Mouse (Mus musculus) limb, embryonic 11.5 days (tissue): ENCODE measurements around the gene Gm6034. TPM values are rescaled to one million over a fixed set of nuclear protein-coding genes. Genes with fewer than 3 reads are reported as not detected.
"Not testable (repeated sequence)": the region's sequence is repeated elsewhere in the genome, so short reads cannot be mapped to it uniquely, and the experiment has no call there.

Experiments
- ATAC-seq: fragments of 200-750 bp; cut with Nextera tagmentation; 2 replicates; pipeline ENCODE4 v1.8.0; 2017; ENCODE audit warnings: low read depth; ENCODE audit not compliant: insufficient number of reproducible peaks, low FRiP score, low TSS enrichment
- DNase-seq: peaks from one replicate; pipeline ENCODE4 v3.0.0-alpha.2; 2015; ENCODE audit warnings: low spot score
- H3K27ac ChIP-seq: fragments of 300-500 bp; sonication (generic); replicated peaks from 2 replicates; pipeline ENCODE4 v1.5.1; 2014; ENCODE audit warnings: low read depth, mild to moderate bottlenecking, low read length
- H3K27me3 ChIP-seq: fragments of 300-500 bp; sonication (generic); 2 replicates; pipeline ENCODE4 v1.6.1; 2014; ENCODE audit warnings: mild to moderate bottlenecking, low read length, mixed read lengths; ENCODE audit not compliant: control insufficient read depth, insufficient read depth
- H3K36me3 ChIP-seq: fragments of 300-500 bp; sonication (generic); 2 replicates; pipeline ENCODE4 v1.6.1; 2014; ENCODE audit warnings: mild to moderate bottlenecking, low read length, moderate library complexity, mixed read lengths; ENCODE audit not compliant: control insufficient read depth, insufficient read depth
- H3K4me1 ChIP-seq: fragments of 300-500 bp; sonication (generic); 2 replicates; pipeline ENCODE4 v1.6.1; 2014; ENCODE audit warnings: low read length, mixed read lengths; ENCODE audit not compliant: control insufficient read depth, insufficient read depth
- H3K4me2 ChIP-seq: fragments of 300-500 bp; sonication (generic); 2 replicates; pipeline ENCODE4 v1.6.1; 2014; ENCODE audit warnings: low read depth, mild to moderate bottlenecking, moderate library complexity; ENCODE audit not compliant: severe bottlenecking
- H3K4me3 ChIP-seq: fragments of 300-500 bp; sonication (generic); 2 replicates; pipeline ENCODE4 v1.5.1; 2014; ENCODE audit warnings: low read depth, low read length
- H3K9ac ChIP-seq: fragments of 300-500 bp; sonication (generic); 2 replicates; pipeline ENCODE4 v1.6.1; 2014; ENCODE audit warnings: mild to moderate bottlenecking, low read length
- H3K9me3 ChIP-seq: fragments of 300-500 bp; sonication (generic); 2 replicates; pipeline ENCODE4 v1.6.1; 2016; ENCODE audit warnings: low read length; ENCODE audit not compliant: control insufficient read depth
- WGBS: fragments of 180-500 bp; shearing (Covaris S2); extraction: QIAGEN DNeasy Blood & Tissue Kit; methylation state at CpG from one replicate; pipeline ENCODE4 v1.1.7; 2014; 5-methylcytosine and 5-hydroxymethylcytosine counted together
- polyA plus RNA-seq: library from polyadenylated mRNA; unstranded; fragments of >200 nt; fragmentation: Nextera tagmentation; extraction: Ambion mirVana; gene quantifications from 2 replicates; pipeline ENCODE4 v1.2.1, GENCODE M21; 2014

Gene Gm6034
- polyA plus RNA-seq, 1 experiment from 2014 or later: not detected

- H3K27ac ChIP-seq, H3K9ac ChIP-seq, DNase-seq, ATAC-seq, H3K27me3 ChIP-seq, H3K36me3 ChIP-seq, H3K4me2 ChIP-seq, H3K9me3 ChIP-seq, H3K4me3 ChIP-seq, H3K4me1 ChIP-seq: not testable (repeated sequence)
- WGBS: 90% methylated on average over 11 of the region's 12 CpGs
Observed at GRCm38 (mm10) chr17:36102091-36102490, 59.3 kb downstream of the Gm6034 start.

Other genes with a start within 250 kb of the Gm6034 start
- gene Ier3, start 221.3 kb upstream of the Gm6034 start, polyA plus RNA-seq: 2.7 and 3.1 TPM in 2 replicates
- 47.1 and 47.8 TPM in 2 replicates for gene Flot1, start 219.7 kb upstream of the Gm6034 start, polyA plus RNA-seq
- 1,416 and 1,443 TPM in 2 replicates for gene Tubb5, start 204.7 kb upstream of the Gm6034 start, polyA plus RNA-seq
- 20.7 and 23.5 TPM in 2 replicates for gene Mdc1, start 201.4 kb upstream of the Gm6034 start, polyA plus RNA-seq
- 55.6 and 56.4 TPM in 2 replicates for gene Nrm, start 181.6 kb upstream of the Gm6034 start, polyA plus RNA-seq
- 22.9 and 25.6 TPM in 2 replicates for gene Ppp1r18, start 177.4 kb upstream of the Gm6034 start, polyA plus RNA-seq
- 46.5 and 51.2 TPM in 2 replicates for gene Dhx16, start 163.1 kb upstream of the Gm6034 start, polyA plus RNA-seq
- gene 2310061I04Rik, start 145.5 kb upstream of the Gm6034 start, polyA plus RNA-seq: 21.3 and 23.2 TPM in 2 replicates
- 128 and 138 TPM in 2 replicates for gene Atat1, start 132.9 kb upstream of the Gm6034 start, polyA plus RNA-seq
- gene Mrps18b, start 126.6 kb upstream of the Gm6034 start, polyA plus RNA-seq: 80.2 and 81.7 TPM in 2 replicates
- gene Ppp1r10, start 126.5 kb upstream of the Gm6034 start, polyA plus RNA-seq: 43.9 and 52.3 TPM in 2 replicates
- 120 and 121 TPM in 2 replicates for gene Abcf1, start 73.2 kb upstream of the Gm6034 start, polyA plus RNA-seq
- 40.8 and 42.9 TPM in 2 replicates for gene Gnl1, start 63.1 kb upstream of the Gm6034 start, polyA plus RNA-seq
- 41.7 and 42.3 TPM in 2 replicates for gene Prr3, start 62.7 kb upstream of the Gm6034 start, polyA plus RNA-seq
- gene H2-T24, start 22.4 kb upstream of the Gm6034 start, polyA plus RNA-seq: 2.3 and 2.6 TPM in 2 replicates
- gene H2-T23, start 10.1 kb upstream of the Gm6034 start, polyA plus RNA-seq: 2.5 and 2.6 TPM in 2 replicates
- gene H2-T22, start 214 bp upstream of the Gm6034 start, polyA plus RNA-seq: 10.2 and 13.7 TPM in 2 replicates
- not detected in 2 replicates for gene Gm11127, start 15.4 kb downstream of the Gm6034 start, polyA plus RNA-seq
- not detected in 2 replicates for gene Gm19684, start 78.7 kb downstream of the Gm6034 start, polyA plus RNA-seq
- not detected in 2 replicates for gene Gm7030, start 86.5 kb downstream of the Gm6034 start, polyA plus RNA-seq
- not detected in 2 replicates for gene Gm8909, start 125.6 kb downstream of the Gm6034 start, polyA plus RNA-seq
- gene H2-T3, start 147.3 kb downstream of the Gm6034 start, polyA plus RNA-seq: not detected in 2 replicates
- gene Rpp21, start 215.1 kb downstream of the Gm6034 start, polyA plus RNA-seq: 80.9 and 85.7 TPM in 2 replicates
- 17.9 and 22.2 TPM in 2 replicates for gene Trim39, start 229.3 kb downstream of the Gm6034 start, polyA plus RNA-seq
- 0.13 and 0.17 TPM in 2 replicates for gene H2-M10.2, start 243.5 kb downstream of the Gm6034 start, polyA plus RNA-seq